Comparison of ENCODE assay signal across 8 mouse cellular contexts in the genomic region with DNA sequence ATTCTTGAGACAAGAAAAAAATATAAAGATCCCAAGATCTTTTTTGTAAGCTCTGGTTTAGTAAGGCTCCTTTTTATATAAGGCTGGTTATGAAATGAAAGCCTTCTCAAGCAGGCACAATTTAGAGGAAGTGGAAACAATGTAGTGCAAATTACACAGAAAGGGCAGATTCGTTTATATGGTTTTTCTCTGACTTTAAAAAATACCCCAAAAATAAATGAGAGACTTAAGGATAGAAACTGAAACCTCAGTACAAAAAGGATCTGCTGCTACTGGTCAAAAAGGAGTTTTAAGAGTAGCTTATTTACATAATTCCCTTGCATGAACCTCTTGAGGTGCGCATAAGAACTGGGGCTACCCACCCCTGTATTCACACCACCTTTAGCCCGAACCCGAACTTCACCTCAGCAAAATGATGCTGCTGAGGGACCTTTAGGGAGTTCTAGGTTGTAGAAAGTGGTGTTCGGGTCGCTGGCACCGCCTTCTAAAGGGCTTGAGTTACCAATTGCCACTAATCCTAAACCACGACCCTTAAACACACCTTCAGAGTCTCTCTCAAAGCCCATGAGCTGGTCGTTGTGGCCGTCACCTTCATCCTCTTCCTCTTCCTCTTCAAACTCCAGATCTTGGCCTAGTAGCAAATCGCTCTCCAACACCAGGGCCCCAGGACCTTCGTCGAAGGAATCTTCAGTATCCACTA. TPM values are rescaled to one million over a fixed set of nuclear protein-coding genes. Genes with fewer than 3 reads are reported as not detected.
DNase-seq lines count a peak whose midpoint lies in the region; ATAC-seq and TF ChIP-seq lines count a peak whose summit lies in the region.

No protein-coding gene starts in this region.

- peak overlapping the region; percentile 89 for H3K27ac ChIP-seq in left cerebral cortex, adult 2 months
- peak overlapping the region; percentile 95 for H3K27ac ChIP-seq in embryonic facial prominence, embryonic 10.5 days (replicated peaks)
- peak overlapping the region; percentile 82 for H3K27ac ChIP-seq in hindbrain, postnatal 0 days
- peak overlapping the region; percentile 87 for H3K27ac ChIP-seq in midbrain, postnatal 0 days (ENCODE audit: low read depth, low read length)

- H3K36me3 ChIP-seq in embryonic facial prominence, embryonic 10.5 days (replicated peaks) = peaks cover 86% of the 10 kb centered on the region
- H3K36me3 ChIP-seq in hindbrain, postnatal 0 days (ENCODE audit: insufficient read depth, low read length) = peaks cover 69% of the 10 kb centered on the region
- H3K36me3 ChIP-seq in midbrain, postnatal 0 days (ENCODE audit: insufficient read depth, low read length) = peaks cover 69% of the 10 kb centered on the region

- no peaks in the 10 kb centered on the region for H3K27me3 ChIP-seq in embryonic facial prominence, embryonic 10.5 days (replicated peaks; ENCODE audit: low read depth, poor library complexity, severe bottlenecking)
- H3K27me3 ChIP-seq in hindbrain, postnatal 0 days (ENCODE audit: insufficient read depth, low read length) = no peaks in the 10 kb centered on the region
- H3K27me3 ChIP-seq in midbrain, postnatal 0 days (ENCODE audit: insufficient read depth, low read length) = no peaks in the 10 kb centered on the region

- peak overlapping the region; percentile 87 for H3K4me2 ChIP-seq in hindbrain, postnatal 0 days (ENCODE audit: low read depth, low read length)
- peak overlapping the region; percentile 82 for H3K4me2 ChIP-seq in midbrain, postnatal 0 days (ENCODE audit: low read depth, low read length, poor library complexity, severe bottlenecking)

- 23% methylated on average over 13 of the region's 13 CpGs for WGBS in embryonic facial prominence, embryonic 10.5 days
- 17% methylated on average over 13 of the region's 13 CpGs for WGBS in hindbrain, postnatal 0 days
- 18% methylated on average over 13 of the region's 13 CpGs for WGBS in midbrain, postnatal 0 days

- peaks cover 5% of the 10 kb centered on the region for H3K9me3 ChIP-seq in embryonic facial prominence, embryonic 10.5 days
- peaks cover 5% of the 10 kb centered on the region; the same call in 1 of the 2 replicates for H3K9me3 ChIP-seq in hindbrain, postnatal 0 days (ENCODE audit: low read length)
- H3K9me3 ChIP-seq in midbrain, postnatal 0 days (ENCODE audit: low read length) = peaks cover 5% of the 10 kb centered on the region

- H3K4me3 ChIP-seq in left cerebral cortex, adult 2 months = peak overlapping the region; percentile 80
- H3K4me3 ChIP-seq in embryonic facial prominence, embryonic 10.5 days = peak overlapping the region; percentile 89
- peak overlapping the region; percentile 68 for H3K4me3 ChIP-seq in hindbrain, postnatal 0 days (ENCODE audit: low read length)
- peak overlapping the region; percentile 75 for H3K4me3 ChIP-seq in midbrain, postnatal 0 days (ENCODE audit: low read depth, low read length)

- intact Hi-C loops in left cerebral cortex, adult 2 months (cut with DNase I) = loop anchor here (1.0 kb wide), 1 partner anchor 8 kb away; a partner anchor contains a TSS

- no peak for TF ChIP-seq CTCF in left cerebral cortex, adult 2 months (IDR thresholded peaks at IDR 0.05)
- TF ChIP-seq CTCF in hindbrain, postnatal 0 days (IDR thresholded peaks at IDR 0.05; ENCODE audit: low read depth) = no peak
- no peak for TF ChIP-seq CTCF in midbrain, postnatal 0 days (IDR thresholded peaks at IDR 0.05)

- H3K9ac ChIP-seq in hindbrain, postnatal 0 days (replicated peaks; ENCODE audit: low read length) = peak overlapping the region; percentile 83
- H3K9ac ChIP-seq in midbrain, postnatal 0 days (replicated peaks; ENCODE audit: low read length, poor library complexity, severe bottlenecking) = peak overlapping the region; percentile 84

- DNase-seq in left cerebral cortex, adult 2 months (ENCODE audit: extremely low spot score in 1 of 2, low spot score in 2 of 2) = no peak
- no peak for DNase-seq in left cerebral cortex, adult 11 months (ENCODE audit: low spot score)
- DNase-seq in embryonic facial prominence, embryonic 10.5 days (ENCODE audit: low spot score) = no peak
- DNase-seq in hindbrain, postnatal 0 days (ENCODE audit: low spot score) = no peak
- DNase-seq in midbrain, postnatal 0 days (ENCODE audit: low spot score) = no peak
- no peak for DNase-seq in cerebellum, postnatal 10 days
- no peak for DNase-seq in ovary, postnatal 14 days (ENCODE audit: low spot score)

- ATAC-seq in hindbrain, postnatal 0 days = no peak
- ATAC-seq in midbrain, postnatal 0 days (ENCODE audit: low FRiP score) = no peak
- no peak for ATAC-seq in granulocyte monocyte progenitor cell, adult 5-6 weeks (replicated peaks; ENCODE audit: poor library complexity, severe bottlenecking)

- H3K4me1 ChIP-seq in embryonic facial prominence, embryonic 10.5 days = peaks cover 22% of the 10 kb centered on the region
- H3K4me1 ChIP-seq in hindbrain, postnatal 0 days (ENCODE audit: insufficient read depth, low read length) = peaks cover 5% of the 10 kb centered on the region; the same call in 1 of the 2 replicates
- H3K4me1 ChIP-seq in midbrain, postnatal 0 days (ENCODE audit: insufficient read depth, low read length) = peaks cover 3% of the 10 kb centered on the region; the same call in 1 of the 2 replicates

RNA-seq across cellular contexts. Expression of a gene that starts 0.9 kb away (rescaled TPM):
- total RNA-seq in left cerebral cortex, adult 2 months (2021) = 10 to 100 TPM; 28.0 to 31.4 TPM
- 11.4 and 12.3 TPM in 2 replicates for polyA plus RNA-seq in embryonic facial prominence, embryonic 10.5 days (2016; fragmentation: Nextera tagmentation; extraction: Ambion mirVana)
- 8.9 and 9.6 TPM in 2 replicates for total RNA-seq in hindbrain, postnatal 0 days (2014; rRNA removed)
- polyA plus RNA-seq in hindbrain, postnatal 0 days (2015; fragmentation: Nextera tagmentation; extraction: Ambion mirVana) = 11.4 and 12.6 TPM in 2 replicates
- 6.4 and 10.9 TPM in 2 replicates for total RNA-seq in midbrain, postnatal 0 days (2014; rRNA removed)
- 11.1 and 13.0 TPM in 2 replicates for polyA plus RNA-seq in midbrain, postnatal 0 days (2015; fragmentation: Nextera tagmentation; extraction: Ambion mirVana)
- 10.6 and 15.4 TPM in 2 replicates for total RNA-seq in granulocyte monocyte progenitor cell, adult 5-6 weeks (2014; fragmentation: Nextera tagmentation)
- 5.9 and 6.9 TPM in 2 replicates for total RNA-seq in granulocyte monocyte progenitor cell, adult 5-6 weeks (2017)

RNA-seq across cellular contexts. Expression of a gene that starts 8.0 kb away (rescaled TPM):
- 10 to 100 TPM; 39.7 to 43.7 TPM for total RNA-seq in left cerebral cortex, adult 2 months (2021)
- polyA plus RNA-seq in embryonic facial prominence, embryonic 10.5 days (2016; fragmentation: Nextera tagmentation; extraction: Ambion mirVana) = 81.4 and 91.1 TPM in 2 replicates
- 28.3 and 31.7 TPM in 2 replicates for total RNA-seq in hindbrain, postnatal 0 days (2014; rRNA removed)
- 78.1 and 83.9 TPM in 2 replicates for polyA plus RNA-seq in hindbrain, postnatal 0 days (2015; fragmentation: Nextera tagmentation; extraction: Ambion mirVana)
- total RNA-seq in midbrain, postnatal 0 days (2014; rRNA removed) = 29.7 and 34.0 TPM in 2 replicates
- 84.3 and 93.4 TPM in 2 replicates for polyA plus RNA-seq in midbrain, postnatal 0 days (2015; fragmentation: Nextera tagmentation; extraction: Ambion mirVana)
- 68.3 and 91.6 TPM in 2 replicates for total RNA-seq in granulocyte monocyte progenitor cell, adult 5-6 weeks (2014; fragmentation: Nextera tagmentation)
- 50.0 and 65.6 TPM in 2 replicates for total RNA-seq in granulocyte monocyte progenitor cell, adult 5-6 weeks (2017)

RNA-seq across cellular contexts. Expression of a gene that starts 8.2 kb away (rescaled TPM):
- total RNA-seq in left cerebral cortex, adult 2 months (2021) = 10 to 100 TPM; 75.1 to 76.6 TPM
- polyA plus RNA-seq in embryonic facial prominence, embryonic 10.5 days (2016; fragmentation: Nextera tagmentation; extraction: Ambion mirVana) = 125 and 127 TPM in 2 replicates
- 102 and 116 TPM in 2 replicates for total RNA-seq in hindbrain, postnatal 0 days (2014; rRNA removed)
- 112 and 114 TPM in 2 replicates for polyA plus RNA-seq in hindbrain, postnatal 0 days (2015; fragmentation: Nextera tagmentation; extraction: Ambion mirVana)
- total RNA-seq in midbrain, postnatal 0 days (2014; rRNA removed) = 88.3 and 95.2 TPM in 2 replicates
- polyA plus RNA-seq in midbrain, postnatal 0 days (2015; fragmentation: Nextera tagmentation; extraction: Ambion mirVana) = 103 and 104 TPM in 2 replicates
- total RNA-seq in granulocyte monocyte progenitor cell, adult 5-6 weeks (2014; fragmentation: Nextera tagmentation) = 53.3 and 65.5 TPM in 2 replicates
- total RNA-seq in granulocyte monocyte progenitor cell, adult 5-6 weeks (2017) = 36.5 and 58.9 TPM in 2 replicates

RNA-seq across cellular contexts. Expression of a gene that starts 19.3 kb away (rescaled TPM):
- 10 to 100 TPM; 72.6 to 78.5 TPM for total RNA-seq in left cerebral cortex, adult 2 months (2021)
- 185 and 197 TPM in 2 replicates for polyA plus RNA-seq in embryonic facial prominence, embryonic 10.5 days (2016; fragmentation: Nextera tagmentation; extraction: Ambion mirVana)
- total RNA-seq in hindbrain, postnatal 0 days (2014; rRNA removed) = 67.4 and 90.4 TPM in 2 replicates
- polyA plus RNA-seq in hindbrain, postnatal 0 days (2015; fragmentation: Nextera tagmentation; extraction: Ambion mirVana) = 155 and 157 TPM in 2 replicates
- 87.0 and 95.6 TPM in 2 replicates for total RNA-seq in midbrain, postnatal 0 days (2014; rRNA removed)
- polyA plus RNA-seq in midbrain, postnatal 0 days (2015; fragmentation: Nextera tagmentation; extraction: Ambion mirVana) = 170 and 183 TPM in 2 replicates
- 155 and 167 TPM in 2 replicates for total RNA-seq in granulocyte monocyte progenitor cell, adult 5-6 weeks (2014; fragmentation: Nextera tagmentation)
- 175 and 201 TPM in 2 replicates for total RNA-seq in granulocyte monocyte progenitor cell, adult 5-6 weeks (2017)

RNA-seq across cellular contexts. Expression of a gene that starts 21.2 kb away (rescaled TPM):
- 10 to 100 TPM; 56.8 to 61.1 TPM for total RNA-seq in left cerebral cortex, adult 2 months (2021)
- 123 and 124 TPM in 2 replicates for polyA plus RNA-seq in embryonic facial prominence, embryonic 10.5 days (2016; fragmentation: Nextera tagmentation; extraction: Ambion mirVana)
- 40.8 and 65.6 TPM in 2 replicates for total RNA-seq in hindbrain, postnatal 0 days (2014; rRNA removed)
- 45.1 and 46.1 TPM in 2 replicates for polyA plus RNA-seq in hindbrain, postnatal 0 days (2015; fragmentation: Nextera tagmentation; extraction: Ambion mirVana)
- 45.2 and 46.4 TPM in 2 replicates for total RNA-seq in midbrain, postnatal 0 days (2014; rRNA removed)
- polyA plus RNA-seq in midbrain, postnatal 0 days (2015; fragmentation: Nextera tagmentation; extraction: Ambion mirVana) = 46.1 and 49.0 TPM in 2 replicates
- total RNA-seq in granulocyte monocyte progenitor cell, adult 5-6 weeks (2014; fragmentation: Nextera tagmentation) = 94.6 and 100 TPM in 2 replicates
- 52.0 and 59.8 TPM in 2 replicates for total RNA-seq in granulocyte monocyte progenitor cell, adult 5-6 weeks (2017)
